Mouse (Mus musculus): ENCODE results near the gene Ipcef1.
"Not testable (repeated sequence)": the region's sequence is repeated elsewhere in the genome, so short reads cannot be mapped to it uniquely, and the experiment has no call there.

The Ipcef1 gene

DNA sequence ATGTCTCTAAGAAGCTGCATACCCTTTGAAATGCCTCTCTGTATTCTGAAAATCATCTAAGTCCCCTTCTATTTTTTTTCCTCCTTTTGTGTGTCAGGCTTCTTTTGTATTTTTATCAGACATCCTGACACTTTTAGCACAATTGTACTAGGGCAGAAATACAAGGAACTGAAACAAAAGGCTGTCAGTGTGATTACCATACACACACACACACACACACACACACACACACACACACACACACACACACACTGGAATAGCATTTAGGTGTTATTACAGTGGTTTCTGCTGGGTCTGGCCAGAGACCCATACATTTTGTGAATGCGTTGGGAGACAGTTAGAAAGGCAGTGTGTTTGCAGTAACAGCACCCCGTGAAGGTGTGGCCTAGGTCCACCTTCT lies 18.8 kb downstream of the Ipcef1 start:
- no peak for DNase-seq

DNA sequence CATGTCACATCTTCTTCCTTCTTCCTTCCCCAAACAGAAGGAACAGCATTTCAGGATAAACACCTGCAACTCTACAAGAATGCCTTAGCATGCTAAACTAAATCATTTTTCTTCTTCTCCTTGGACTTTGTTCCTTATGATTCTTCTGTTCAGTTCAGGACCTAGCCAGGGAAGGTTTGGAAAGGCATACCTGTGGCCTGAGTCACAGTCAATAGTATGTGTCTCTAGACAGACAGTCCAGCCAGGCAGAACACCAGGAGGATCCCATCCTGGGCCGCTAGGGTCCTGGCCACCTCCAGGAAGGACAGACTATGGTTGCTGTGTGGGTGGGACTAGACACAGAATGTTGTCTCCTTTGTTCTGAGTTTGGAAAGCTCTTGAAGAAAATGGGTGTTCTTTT lies 27.2 kb downstream of the Ipcef1 start:
- no peak for DNase-seq

DNA sequence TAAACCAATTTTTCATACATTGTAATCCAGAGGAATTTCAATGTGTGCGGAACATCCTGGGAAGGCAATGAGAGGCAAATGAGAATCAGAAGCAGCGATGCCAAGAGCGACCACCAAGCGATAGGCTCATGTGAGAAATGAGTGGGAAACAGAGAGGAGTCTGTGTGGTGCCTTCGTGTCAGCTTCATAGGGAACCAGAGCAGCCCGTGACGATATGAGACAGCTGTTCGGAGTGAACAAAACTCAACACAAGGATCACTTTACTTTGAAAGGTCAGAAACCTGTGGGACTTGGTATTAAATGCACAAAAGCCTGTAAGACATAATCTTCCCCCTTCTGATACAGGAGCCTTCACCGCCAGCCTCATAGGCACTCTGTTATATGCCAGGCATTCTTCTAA lies 31.7 kb downstream of the Ipcef1 start:
- DNase-seq: no peak

DNA sequence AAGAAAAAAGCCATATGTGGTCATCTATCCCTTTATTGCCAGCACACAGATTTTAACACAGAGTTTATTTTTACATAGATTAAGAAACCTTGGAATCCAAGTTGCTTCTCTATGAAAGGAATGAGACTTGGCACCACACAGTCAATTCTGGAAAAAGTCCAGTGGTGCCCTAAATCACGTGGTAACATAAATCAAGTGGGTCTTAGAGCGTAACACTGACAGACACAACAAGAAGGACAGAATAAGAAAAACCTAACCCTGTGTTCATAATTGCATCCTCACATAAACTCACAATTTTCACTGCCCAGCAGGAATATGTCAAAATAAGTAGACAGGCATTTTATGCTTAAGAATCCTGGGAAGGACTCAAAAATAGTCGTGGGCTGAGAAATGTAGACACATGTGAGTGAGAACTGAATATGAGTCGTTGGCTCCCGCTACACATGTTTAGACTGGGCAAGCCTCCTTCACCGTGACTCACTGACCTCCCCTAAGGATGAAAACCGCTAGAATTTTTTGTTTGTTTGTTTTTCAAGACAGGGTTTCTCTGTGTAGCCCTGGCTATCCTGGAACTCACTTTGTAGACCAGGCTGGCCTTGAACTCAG lies 32.4 kb downstream of the Ipcef1 start:
- DNase-seq: peak; percentile 25

DNA sequence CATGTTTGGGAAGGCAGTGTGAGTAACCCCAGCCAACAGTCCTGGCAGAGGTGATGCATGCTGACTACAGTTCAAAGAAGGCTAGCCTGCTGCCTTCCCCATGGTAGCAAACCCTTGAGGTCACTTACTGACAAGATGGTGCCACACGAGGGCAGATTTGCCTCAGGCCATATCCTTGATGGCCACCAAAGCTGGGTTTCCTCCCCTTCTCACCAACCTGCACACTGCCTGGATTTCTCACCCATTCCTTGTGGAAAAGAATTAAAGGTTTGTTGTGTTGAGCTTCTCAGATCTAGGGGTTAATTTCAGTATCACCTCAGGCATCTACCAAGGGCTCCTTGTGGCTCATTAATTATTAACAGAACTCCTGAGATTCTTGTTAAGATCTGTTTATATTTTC lies 37.1 kb downstream of the Ipcef1 start:
- no peak for DNase-seq

DNA sequence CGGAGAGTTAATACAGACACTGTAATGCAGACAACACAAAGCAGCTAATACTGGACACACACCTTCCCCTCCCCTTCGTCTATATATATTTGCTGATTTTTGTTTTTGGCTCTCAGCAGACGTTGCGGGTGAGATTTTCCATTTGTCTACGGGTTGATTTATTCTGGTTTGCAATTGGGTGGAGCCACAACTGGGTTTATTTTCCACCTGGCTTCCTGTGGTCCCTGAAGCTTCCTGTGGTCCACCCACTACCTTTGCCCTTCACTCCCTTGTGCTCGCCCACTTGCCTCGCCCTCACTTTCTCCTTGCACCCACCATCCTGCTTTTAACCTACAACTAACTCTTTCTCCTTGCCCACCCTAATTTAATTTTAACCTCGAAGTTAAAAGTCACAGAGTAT lies 41.7 kb downstream of the Ipcef1 start:
- no peak for DNase-seq

DNA sequence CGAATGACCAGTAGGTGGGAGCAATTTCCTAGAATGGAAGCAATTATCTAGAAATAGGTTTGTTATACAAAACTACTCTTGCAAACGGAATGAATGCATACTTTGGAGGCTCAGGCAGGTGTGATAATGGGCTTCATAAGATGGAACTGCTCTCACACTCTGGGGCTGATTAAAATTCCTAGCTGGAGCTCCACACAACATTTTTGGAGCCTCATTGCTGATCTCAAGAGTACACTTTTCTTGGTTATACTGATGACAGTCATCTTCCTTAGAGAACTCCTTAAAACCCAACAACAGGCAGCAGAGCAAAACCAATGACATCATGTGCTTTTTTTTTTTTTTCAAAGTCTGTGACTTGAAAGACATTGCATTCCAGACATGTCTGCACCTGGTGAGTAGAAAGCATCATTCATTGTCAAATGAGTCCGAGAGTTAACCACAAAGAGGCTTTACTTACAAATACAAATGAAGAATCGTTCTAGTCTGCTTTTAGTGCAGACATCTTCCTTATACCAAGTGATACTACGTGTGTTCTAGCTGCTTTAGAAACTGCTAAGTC lies 47.2 kb downstream of the Ipcef1 start:
- DNase-seq: no peak

DNA sequence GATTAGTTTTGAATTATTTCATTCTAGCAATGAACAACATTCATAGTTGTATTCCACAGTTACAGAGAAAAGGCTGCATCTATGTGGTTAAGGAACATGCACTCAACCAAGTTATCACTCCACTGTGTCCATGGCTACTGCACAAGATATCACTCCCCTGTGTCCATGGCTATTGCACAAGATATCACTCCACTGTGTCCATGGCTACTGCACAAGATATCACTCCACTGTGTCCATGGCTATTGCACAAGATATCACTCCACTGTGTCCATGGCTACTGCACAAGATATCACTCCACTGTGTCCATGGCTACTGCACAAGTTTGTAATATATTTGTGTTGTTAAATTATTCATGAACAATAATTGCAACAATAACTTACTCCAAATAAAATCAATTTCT lies 48.4 kb downstream of the Ipcef1 start:
- DNase-seq: not testable (repeated sequence)

DNA sequence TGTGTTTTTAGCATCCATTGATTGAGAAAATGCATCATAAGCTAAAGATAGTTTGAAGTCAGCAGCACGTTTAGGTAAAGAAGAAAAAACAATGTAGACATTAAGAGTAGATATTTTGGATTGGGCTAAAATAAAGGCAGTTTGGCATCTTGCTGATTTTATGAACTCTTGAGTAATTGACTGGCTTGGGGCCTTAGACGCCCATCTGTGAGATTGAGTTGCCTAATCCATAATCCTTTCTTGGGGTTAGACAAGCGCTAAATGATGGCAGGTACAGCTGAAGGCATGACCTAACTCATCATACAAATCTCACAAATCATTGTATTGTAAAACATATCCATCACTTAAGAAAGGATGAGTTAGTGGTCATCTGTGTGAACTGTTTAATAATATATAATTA lies 52.9 kb downstream of the Ipcef1 start:
- no peak for DNase-seq

DNA sequence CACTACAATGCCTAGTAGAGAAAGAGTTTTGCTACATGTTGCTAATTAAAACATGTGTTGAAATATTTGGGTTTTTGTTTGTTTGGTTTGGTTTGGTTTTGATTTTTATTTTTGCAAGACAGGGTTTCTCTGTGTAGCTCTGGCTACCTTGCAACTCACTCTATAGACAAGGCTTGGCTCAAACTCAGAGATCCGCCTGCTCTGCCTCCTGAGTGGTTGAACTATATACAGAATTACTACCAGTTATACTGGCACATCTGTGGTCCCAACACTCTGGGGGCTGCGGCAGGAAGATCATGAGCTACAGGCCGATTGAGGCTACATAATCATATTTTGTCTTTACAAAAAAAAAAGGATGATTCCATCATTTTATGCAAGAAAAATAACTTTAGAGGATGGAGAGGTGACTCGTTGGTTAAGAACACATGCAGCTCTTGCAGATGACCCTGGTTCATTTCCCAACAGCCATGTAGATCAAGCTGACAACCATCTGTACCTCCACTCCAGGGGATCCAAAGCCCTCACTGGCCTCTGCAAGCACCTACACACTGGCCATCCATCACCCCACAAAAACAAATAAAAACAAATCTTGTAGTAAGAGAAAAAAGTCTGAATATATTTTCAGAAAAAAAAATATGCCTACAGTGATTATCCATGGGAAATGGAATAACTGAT lies 53.6 kb downstream of the Ipcef1 start:
- DNase-seq: no peak

DNA sequence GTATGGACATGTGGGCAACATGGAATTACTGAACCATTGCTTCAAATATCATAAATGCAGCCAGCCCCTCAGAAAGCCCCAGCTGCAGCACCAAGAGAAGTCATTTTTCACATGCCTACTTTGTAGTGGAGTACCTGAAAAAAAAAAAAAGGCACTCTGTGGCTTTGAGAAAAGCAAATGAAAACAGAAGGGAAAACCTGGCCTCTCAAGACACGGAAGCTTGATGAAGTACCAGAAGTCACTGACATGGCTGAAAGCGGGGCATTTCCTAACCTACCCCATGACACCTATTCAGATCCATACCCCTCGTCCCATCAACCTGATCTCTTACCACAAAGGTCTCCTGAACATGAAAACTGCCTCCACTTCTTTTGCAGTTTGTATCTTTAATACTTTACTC lies 55.4 kb downstream of the Ipcef1 start:
- no peak for DNase-seq

DNA sequence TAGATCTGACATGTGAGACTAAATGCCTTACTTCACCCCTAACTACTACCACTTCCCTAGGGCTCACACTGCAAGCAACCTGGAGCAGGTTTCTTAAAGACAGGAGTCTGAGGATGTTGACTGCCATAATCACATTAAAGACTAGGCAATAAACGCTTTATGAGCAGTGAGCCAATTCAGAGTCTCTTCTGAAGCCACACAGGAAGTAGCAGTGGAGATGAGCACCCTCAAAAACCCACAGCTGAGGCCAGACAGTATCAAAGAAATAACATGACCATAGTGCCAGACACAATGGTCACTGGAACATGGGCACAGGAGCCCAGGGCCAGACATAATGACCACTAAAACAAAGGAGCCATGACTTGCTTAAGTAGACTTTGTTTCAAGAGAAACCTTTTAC lies 63.7 kb downstream of the Ipcef1 start:
- no peak for DNase-seq

DNA sequence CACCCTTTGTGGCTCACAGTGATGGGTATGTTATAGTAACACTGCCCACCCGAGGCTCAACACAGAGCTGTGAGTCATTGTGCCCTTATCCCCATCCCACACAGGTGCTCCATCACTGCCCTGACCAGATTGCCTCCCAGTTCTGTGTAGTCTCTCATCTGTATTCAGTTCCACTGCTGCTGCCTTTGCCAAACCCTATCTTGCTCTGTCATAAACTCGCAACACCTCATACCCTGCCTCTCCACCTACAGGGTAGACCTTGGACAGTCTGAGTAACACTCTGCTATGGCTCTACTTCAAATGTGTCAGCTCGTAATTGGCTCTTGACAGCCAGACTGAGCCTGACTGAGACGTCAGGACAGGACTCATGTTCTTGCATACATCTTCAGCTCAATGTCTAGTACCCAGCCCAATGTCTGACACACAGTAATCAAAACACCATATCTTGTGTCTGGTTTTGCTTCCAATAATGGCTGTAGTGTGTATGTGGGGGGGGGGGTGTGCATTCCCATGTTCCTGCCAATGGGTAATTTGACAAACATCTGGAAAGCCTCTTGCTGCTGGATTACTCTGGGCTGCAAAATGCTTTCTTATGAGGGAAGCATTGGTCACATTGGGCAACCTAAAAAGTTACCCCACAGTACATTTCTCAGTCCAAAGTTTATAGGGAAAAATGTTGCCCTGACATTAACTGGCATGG lies 64.7 kb downstream of the Ipcef1 start:
- peak; percentile 25 for DNase-seq

DNA sequence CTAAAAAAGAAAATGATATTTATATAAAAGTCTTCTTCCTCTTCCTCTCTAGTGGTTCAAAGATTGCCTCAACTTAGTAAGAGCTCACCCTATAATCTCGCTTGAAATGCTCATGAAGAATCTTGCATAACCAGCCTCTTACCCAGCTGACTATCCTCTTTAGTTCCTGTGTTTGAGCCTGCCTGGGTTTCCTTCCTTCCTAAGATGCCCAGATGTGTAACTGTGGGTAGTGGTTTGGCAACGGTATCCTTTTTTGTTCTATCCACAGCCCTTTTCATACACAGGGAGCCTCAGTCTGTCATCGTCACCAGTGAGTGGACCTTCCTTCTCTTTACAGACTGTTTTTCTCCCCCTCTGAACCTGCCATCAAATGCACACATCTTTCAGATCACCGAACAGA lies 66.0 kb downstream of the Ipcef1 start:
- no peak for DNase-seq

DNA sequence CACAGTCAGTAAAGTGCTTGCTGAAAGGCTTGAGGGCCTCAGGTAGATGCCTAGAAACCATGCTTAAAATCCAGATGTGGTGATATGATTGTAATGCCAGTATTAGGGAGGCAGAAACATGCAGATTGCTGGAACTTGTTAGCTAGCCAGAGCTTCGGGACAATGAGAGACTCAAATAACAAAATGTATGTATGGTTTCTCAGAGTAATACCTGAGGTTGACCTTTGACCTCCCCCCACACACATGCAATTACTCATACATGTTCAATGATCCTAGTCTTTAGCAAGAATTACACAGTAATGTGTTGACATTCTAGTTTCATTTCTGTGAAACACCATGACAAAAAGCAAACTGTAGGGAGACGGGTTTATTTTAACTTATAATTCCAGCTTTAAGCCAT lies 68.8 kb downstream of the Ipcef1 start:
- no peak for DNase-seq

DNA sequence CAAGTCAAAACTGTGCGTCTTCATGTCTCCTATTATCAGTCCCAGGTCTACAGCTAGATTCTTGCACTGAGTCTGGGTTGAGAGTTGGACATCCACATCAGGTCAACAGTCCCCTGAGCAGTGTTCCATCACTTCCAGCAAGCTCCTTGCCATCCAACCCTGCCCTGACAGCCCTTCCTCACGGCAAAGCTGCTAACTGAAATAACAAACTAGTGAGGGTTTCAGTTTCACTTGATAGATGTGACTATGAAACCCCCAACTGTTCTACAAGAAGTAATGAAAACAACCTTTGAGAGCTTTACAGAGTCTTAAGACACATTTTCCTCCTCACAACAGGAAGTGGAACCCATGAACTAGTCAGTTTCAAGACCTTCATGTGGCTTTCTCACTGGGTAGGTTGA lies 69.5 kb downstream of the Ipcef1 start:
- DNase-seq: no peak

DNA sequence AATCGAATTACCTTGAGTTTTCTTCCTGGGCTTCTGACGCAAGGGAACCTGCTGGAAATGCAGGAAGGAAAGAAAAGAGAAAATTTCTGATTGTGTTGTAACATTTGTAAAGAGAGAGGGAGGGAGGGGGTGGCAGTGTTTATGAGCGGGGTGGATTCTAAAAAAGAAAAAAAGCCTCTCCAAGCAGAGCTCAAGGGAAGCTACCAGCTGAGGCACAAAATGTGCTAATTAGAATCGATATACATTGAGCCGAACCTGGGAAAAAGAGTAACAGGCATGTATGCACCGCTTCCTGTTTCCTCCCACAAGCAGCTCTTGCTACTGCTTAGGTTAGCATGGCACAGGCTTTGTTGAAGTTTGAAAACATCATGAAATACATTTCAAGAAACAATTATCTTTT lies 72.0 kb downstream of the Ipcef1 start:
- no peak for DNase-seq

DNA sequence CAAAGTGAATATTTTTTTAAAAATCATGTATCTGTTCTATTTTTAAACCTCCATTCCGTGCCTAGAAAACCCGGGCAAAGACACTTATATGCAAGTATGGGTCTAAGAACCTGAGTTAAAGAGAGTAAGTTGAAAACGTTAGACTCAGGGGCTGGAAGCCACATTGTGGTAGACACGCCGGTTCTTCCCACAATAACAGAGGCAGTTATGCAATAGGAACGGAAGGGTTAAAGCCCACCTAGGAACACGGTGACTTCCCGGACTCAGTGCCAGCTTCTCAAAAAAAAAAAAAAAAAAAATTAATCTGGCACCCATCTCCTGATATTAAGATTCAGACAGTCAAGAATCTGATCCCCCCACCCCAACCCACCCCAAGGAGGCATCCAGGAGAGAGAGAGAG lies 72.5 kb downstream of the Ipcef1 start:
- DNase-seq: no peak

DNA sequence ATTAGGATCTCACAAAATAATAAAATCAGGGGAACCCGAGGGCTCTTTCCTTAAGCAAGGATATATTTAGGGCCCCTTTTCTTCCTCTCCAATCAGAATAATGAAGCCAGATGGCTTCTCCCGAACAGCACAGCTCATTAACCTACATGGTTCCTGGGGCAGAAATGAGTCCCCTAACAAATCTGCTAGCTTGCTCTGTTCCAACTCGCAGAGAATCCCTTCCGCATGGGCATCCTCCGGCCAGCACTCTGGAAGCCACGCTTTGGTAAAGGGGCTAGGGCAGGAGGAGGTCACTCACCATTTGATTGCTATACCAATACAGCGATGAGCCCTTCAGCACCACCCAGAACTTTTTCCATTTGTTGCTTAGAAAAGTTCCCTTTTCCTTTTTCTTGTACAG lies 73.1 kb downstream of the Ipcef1 start:
- DNase-seq: no peak

DNA sequence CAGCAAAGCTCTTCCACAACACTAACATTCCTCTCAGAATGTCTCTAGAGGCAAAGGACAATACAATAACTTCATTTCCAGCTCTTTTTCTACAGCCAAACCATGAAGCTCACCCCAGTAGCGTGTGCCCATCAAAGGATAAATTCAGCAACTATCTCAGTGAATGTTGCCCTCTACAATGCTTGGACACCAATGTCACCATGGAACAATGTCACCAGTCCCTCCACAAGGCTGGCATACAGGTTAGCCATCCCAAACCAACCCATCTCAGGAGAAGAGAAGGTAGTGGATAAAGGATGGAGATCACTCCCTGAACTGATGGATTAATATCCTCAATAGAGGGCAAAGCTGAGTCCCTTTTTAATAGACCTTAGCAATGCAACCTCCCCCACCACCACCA lies 73.5 kb downstream of the Ipcef1 start:
- DNase-seq: no peak

DNA sequence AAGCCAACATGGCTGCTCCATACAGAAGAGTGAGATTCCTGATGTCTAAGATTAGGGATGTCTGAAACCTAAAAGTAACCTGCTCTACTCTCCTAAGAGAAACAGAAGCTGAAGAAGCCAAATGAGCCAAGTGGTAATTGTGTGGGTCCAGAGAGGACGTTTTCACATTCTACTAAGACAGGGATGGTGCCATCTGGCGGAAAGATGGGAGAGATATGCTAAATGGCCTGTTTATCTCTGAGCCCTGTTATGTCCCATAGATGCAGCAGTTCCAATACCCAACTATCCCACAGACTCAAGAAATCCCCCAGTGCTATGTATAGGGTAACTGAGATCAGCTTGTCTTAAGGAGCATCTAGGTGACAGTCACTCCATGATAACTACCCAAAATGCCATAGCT lies 74.4 kb downstream of the Ipcef1 start:
- no peak for DNase-seq

DNA sequence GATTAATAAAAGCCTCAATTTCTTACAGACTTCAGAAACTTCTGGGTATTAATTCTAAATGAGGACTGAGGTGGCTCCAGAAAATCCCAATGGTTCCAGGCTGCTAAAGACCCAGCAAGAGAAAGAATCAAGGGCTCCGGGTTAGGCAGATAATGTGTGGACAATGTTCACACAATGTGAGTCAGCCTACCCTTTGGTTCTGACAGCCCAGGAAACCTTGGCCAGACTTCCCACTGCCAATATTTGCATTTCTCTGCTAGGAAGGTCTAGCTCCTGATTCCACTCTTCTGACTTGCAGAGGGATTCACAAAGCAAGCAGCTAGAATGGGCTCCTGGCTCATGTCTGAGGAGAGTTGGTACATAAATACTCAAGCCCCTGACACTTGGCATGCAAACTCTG lies 83.9 kb downstream of the Ipcef1 start:
- no peak for DNase-seq

DNA sequence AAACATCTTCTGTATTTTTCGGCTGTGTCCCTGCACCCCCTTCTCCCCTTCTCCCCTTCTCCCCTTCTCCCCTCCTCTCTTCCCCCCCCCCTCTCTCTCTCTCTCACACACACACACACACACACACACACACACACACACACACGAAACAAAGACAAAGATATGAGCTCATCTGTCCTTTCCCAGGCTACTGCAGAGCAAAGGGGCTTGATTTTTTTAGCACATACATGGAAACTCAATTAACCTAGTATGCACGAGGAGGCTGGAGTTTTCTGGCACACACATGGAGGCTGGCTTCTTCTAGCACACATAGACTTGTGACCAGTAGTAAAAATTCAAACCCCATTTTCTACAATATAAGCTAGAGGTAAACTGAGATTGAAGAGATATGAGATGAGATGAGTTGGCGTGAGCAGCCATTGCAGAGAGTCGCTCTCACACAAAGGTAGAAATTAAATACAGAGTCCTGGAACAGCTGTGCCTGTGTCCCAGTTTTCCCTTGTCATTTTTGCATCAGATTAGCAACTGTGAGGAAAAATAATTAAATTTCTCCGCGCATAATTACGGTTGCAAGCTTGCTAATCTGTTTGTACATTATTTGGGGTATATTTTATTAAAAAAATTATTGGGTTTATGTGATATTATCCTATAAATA lies 84.6 kb downstream of the Ipcef1 start:
- DNase-seq: no peak

DNA sequence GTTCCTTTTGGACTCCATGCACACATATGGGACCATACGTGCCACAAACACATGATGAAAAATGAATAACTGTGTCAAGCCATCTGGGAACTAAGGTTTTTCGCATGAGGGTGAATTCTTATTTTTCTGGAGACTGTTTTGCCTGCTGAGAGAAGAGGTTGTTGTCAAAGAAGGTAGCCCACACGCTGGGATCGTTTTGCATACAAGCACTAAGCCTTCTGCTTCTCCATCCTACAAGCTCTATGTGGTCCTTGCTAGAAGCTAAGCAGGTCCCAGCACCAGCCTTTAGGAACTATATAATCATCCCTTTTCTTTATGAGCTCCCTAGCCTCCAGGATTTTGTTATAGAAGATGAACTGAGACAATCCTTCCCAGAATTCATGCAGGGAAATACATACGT lies 93.5 kb downstream of the Ipcef1 start:
- no peak for DNase-seq

Data from lung, postnatal 10 days (tissue).